Mouse (Mus musculus): Measurements from ENCODE around the gene Glt28d2. TPM values are rescaled to one million over a fixed set of nuclear protein-coding genes. Genes with fewer than 3 reads are reported as not detected.

Gene Glt28d2
- 0.16 TPM for polyA plus RNA-seq (2017; shearing (Covaris generic))

GRCm38 (mm10) chr3:85887239-85887827 is at the start of gene Glt28d2, which contains the start of gene Gm37240:
TSS of gene Glt28d2 (minus strand) at chr3:85887516.
TSS of gene Gm37240 (minus strand) at chr3:85887518.

Other genes starting within 250 kb of the Glt28d2 start
- gene Fam160a1, start 70.2 kb downstream of the Glt28d2 start, polyA plus RNA-seq (2017; shearing (Covaris generic)): 0.16 TPM
- 0.14 TPM for gene Gm37240, start within 50 bp of the Glt28d2 start, polyA plus RNA-seq (2017; shearing (Covaris generic))
- 0.97 TPM for gene Sh3d19, start 83.6 kb upstream of the Glt28d2 start, polyA plus RNA-seq (2017; shearing (Covaris generic))
- not detected for gene Prss48, start 115.0 kb upstream of the Glt28d2 start, polyA plus RNA-seq (2017; shearing (Covaris generic))

Measured in naive thymus-derived CD4-positive, alpha-beta T cell, adult 5 months (primary cell).